Mouse (Mus musculus) heart, adult 2 months (tissue): ENCODE data around the gene Ndc80.

Experiments
- CTCF ChIP-seq: fragments of 200-600 bp; IDR thresholded peaks from 2 replicates; pipeline ENCODE4 v1.8.1; 2022; ENCODE audit warnings: antibody characterized with exemption, mild to moderate bottlenecking, moderate library complexity
- EP300 ChIP-seq: fragments of 200-500 bp; IDR thresholded peaks from 2 replicates; pipeline ENCODE4 v1.6.1; 2011; ENCODE audit warnings: low read depth, low read length, control low read depth; ENCODE audit not compliant: insufficient read depth
- POLR2A ChIP-seq: fragments of 200-500 bp; IDR thresholded peaks from 2 replicates; pipeline ENCODE4 v1.6.1; 2011; ENCODE audit warnings: mild to moderate bottlenecking, low read depth, low read length, control low read depth; ENCODE audit not compliant: insufficient read depth

DNA sequence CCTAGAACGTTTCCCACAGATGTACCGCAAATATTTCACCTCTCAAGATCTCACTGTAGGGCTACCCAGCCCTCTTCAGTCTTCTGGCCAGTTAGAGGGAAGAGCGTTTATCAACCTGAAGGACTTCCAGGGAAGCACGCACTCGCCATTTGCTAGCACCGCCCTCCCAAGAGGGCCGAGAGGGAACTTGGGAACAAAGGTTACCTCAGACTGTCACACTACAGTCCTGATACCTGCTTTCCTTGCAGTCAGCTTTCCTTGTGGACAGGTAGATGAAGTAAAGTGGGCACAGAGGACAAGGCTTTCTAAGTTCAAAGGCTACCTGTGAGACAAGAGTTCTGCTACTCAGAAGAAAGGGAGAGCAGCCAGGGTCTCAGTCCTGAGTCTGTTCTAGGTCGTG lies 19.8 kb downstream of the Ndc80 start:
- TF ChIP-seq CTCF (no peak), POLR2A (no peak), EP300 (no peak)
